Mouse (Mus musculus): ENCODE results near the gene Gdf3. TPM values are rescaled to one million over a fixed set of nuclear protein-coding genes. Genes with fewer than 3 reads are reported as not detected.

Gene Gdf3
- polyA plus RNA-seq, 1 experiment from 2014 or later, result not detected

DNA sequence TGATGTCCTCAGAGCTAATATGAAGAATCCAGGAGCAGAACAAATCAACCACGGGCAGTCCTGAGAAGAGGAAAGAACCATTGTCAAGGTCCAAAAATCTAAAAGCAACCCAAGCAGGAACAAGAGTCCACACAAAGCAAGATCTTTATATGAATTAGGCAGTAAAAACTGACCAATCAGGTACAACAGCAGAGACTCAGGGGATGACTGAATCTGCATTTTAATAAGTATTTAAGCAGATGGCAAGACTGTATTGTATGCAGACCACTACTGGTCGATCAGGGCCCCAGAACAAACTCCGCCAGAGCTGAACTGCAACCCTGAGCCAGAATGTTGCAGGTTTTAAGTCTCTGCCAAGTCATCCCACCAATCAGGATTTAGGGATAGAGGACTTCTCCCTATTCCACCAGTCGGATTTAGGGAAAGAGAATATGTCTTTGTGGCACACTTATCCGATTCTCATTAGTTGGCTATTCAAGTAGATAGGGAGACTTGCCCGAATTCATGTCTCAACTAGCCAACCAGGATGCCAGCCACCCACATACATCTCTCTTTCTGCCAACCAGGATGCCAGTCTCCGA lies 9.7 kb downstream of the Gdf3 start:
- TF ChIP-seq CTCF (IDR thresholded peaks at IDR 0.05; ENCODE audit: low read depth), result no peak

DNA sequence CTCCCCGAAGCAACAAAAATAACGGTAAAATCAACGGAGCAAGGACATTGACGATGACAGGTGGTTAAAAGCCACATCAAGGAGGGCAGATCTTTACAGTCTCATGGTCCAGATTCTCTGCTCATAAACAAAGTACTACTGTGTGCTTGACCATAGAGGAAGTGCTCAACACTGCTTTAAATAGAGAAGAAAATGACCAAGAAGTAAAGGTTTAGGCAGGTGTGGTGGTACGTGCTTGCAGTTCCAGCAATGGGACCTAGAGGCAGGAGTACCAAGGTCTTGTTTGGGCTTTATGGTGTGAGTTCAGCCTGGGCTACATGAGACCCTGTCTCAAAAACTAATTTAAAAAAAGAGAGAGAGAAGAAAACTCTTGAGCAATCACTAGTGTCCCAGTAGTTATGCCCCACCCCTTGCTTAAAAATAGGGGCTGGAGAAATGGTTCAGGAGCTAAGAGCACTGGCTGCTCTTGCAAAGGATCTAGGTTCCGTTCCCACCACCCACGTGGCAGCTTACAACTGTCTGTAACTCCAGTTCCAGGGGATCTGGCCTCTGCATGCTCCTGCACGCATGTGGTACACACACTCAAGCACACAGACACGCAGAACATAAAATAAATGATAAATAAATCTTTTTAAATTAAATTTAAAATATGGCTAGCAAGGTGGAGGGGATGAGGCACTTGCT lies 10.7 kb downstream of the Gdf3 start:
- H3K27ac ChIP-seq (ENCODE audit: low read depth), result no peak overlapping the region
- DNase-seq (no peak), ATAC-seq (ENCODE audit: insufficient read depth) (no peak)
- no peaks in the 10 kb centered on the region for H3K27me3 ChIP-seq (ENCODE audit: insufficient read depth, low read length)
- no peak overlapping the region for H3K9ac ChIP-seq
- no peak overlapping the region for H3K4me2 ChIP-seq
- no peaks in the 10 kb centered on the region for H3K36me3 ChIP-seq (ENCODE audit: insufficient read depth)
- WGBS, result 91% methylated on average over 9 of the region's 9 CpGs
- TF ChIP-seq CTCF (IDR thresholded peaks at IDR 0.05; ENCODE audit: low read depth), result no peak
- no peaks in the 10 kb centered on the region for H3K9me3 ChIP-seq (ENCODE audit: low read depth, low read length)
- no peak overlapping the region for H3K4me3 ChIP-seq (ENCODE audit: low read depth, low read length)
- H3K4me1 ChIP-seq (ENCODE audit: insufficient read depth), result no peaks in the 10 kb centered on the region

More for the DNA sequence above, 9.7 kb downstream of the Gdf3 start:
- H3K4me2 ChIP-seq, result no peak overlapping the region
- H3K4me3 ChIP-seq (ENCODE audit: low read depth, low read length), result no peak overlapping the region
- H3K9ac ChIP-seq, result no peak overlapping the region
- no peaks in the 10 kb centered on the region for H3K4me1 ChIP-seq (ENCODE audit: insufficient read depth)
- 78% methylated on average over 7 of the region's 7 CpGs for WGBS
- no peaks in the 10 kb centered on the region for H3K9me3 ChIP-seq (ENCODE audit: low read depth, low read length)
- H3K36me3 ChIP-seq (ENCODE audit: insufficient read depth), result no peaks in the 10 kb centered on the region
- ATAC-seq (ENCODE audit: insufficient read depth) (no peak), DNase-seq (no peak)
- H3K27me3 ChIP-seq (ENCODE audit: insufficient read depth, low read length), result no peaks in the 10 kb centered on the region
- H3K27ac ChIP-seq (ENCODE audit: low read depth), result no peak overlapping the region

DNA sequence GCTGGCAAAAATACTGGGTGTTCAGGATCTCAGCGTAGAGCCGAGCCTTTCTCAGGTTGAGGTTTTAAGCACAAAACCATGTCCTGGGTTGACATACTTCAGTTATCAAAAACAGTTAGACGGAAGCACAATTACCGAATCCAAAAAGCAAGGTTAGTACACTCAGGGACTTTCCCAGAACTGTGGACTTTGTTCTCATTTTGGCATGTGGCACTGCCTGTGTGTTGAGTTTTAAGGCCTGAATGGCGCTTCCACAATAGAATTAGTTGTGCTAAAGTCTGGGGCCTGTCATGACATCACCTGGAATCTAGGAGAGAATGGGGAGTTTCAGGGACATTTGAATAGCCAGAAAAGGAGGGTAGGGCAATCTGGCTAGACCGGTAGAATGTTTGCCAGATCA lies 11.5 kb downstream of the Gdf3 start:
- no peak for TF ChIP-seq CTCF (IDR thresholded peaks at IDR 0.05; ENCODE audit: low read depth)
- Histone ChIP-seq H3K4me2 (no peak overlapping the region), H3K9me3 (ENCODE audit: low read depth, low read length) (no peaks in the 10 kb centered on the region), H3K27me3 (ENCODE audit: insufficient read depth, low read length) (no peaks in the 10 kb centered on the region), H3K4me3 (ENCODE audit: low read depth, low read length) (no peak overlapping the region), H3K27ac (ENCODE audit: low read depth) (no peak overlapping the region), H3K36me3 (ENCODE audit: insufficient read depth) (no peaks in the 10 kb centered on the region), H3K9ac (no peak overlapping the region), H3K4me1 (ENCODE audit: insufficient read depth) (no peaks in the 10 kb centered on the region)
- DNase-seq (no peak), ATAC-seq (ENCODE audit: insufficient read depth) (no peak)
- WGBS, result 83% methylated on average over 6 of the region's 6 CpGs

- no peak for DNase-seq
- Histone ChIP-seq H3K27me3 (ENCODE audit: insufficient read depth, low read length) (no peaks in the 10 kb centered on the region), H3K4me3 (ENCODE audit: low read depth, low read length) (no peak overlapping the region), H3K4me2 (no peak overlapping the region), H3K27ac (ENCODE audit: low read depth) (no peak overlapping the region), H3K9ac (no peak overlapping the region), H3K9me3 (ENCODE audit: low read depth, low read length) (no peaks in the 10 kb centered on the region), H3K36me3 (ENCODE audit: insufficient read depth) (no peaks in the 10 kb centered on the region), H3K4me1 (ENCODE audit: insufficient read depth) (no peaks in the 10 kb centered on the region)
- no peak for TF ChIP-seq CTCF (IDR thresholded peaks at IDR 0.05; ENCODE audit: low read depth)
- 88% methylated on average over 4 of the region's 4 CpGs for WGBS
- ATAC-seq (ENCODE audit: insufficient read depth), result no peak
Measured at GRCm38 (mm10) chr6:122598014-122598413, 11.9 kb downstream of the Gdf3 start.

DNA sequence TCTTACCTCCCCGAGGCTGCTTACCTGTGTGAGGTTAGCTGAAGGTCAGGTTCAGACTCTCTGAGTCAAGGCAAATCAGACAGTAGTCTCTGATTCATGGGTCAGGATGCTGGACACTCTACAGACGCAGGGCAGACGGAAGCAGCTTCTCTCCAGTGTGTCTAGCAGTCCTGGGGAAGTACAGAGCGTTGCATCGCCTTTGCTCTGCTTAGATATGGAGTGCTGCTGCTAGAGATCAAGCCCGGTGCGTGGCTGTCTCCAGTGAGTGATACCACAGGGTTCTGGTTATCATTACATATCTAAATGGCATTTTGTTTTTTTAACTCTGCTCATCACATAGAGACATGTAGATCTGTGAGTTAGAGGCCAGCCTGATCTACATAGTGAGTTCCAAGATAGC lies 13.3 kb downstream of the Gdf3 start:
- no peak for TF ChIP-seq CTCF (IDR thresholded peaks at IDR 0.05; ENCODE audit: low read depth)
- Histone ChIP-seq H3K9me3 (ENCODE audit: low read depth, low read length) (no peaks in the 10 kb centered on the region), H3K4me1 (ENCODE audit: insufficient read depth) (no peaks in the 10 kb centered on the region), H3K27me3 (ENCODE audit: insufficient read depth, low read length) (no peaks in the 10 kb centered on the region), H3K4me2 (no peak overlapping the region), H3K36me3 (ENCODE audit: insufficient read depth) (no peaks in the 10 kb centered on the region), H3K4me3 (ENCODE audit: low read depth, low read length) (no peak overlapping the region), H3K9ac (no peak overlapping the region), H3K27ac (ENCODE audit: low read depth) (no peak overlapping the region)
- DNase-seq (no peak), ATAC-seq (ENCODE audit: insufficient read depth) (no peak)
- WGBS, result 73% methylated on average over 7 of the region's 7 CpGs

GRCm38 (mm10) chr6:122595637-122596036 lies 14.2 kb downstream of the Gdf3 start:
- DNase-seq (peak; percentile 68), ATAC-seq (ENCODE audit: insufficient read depth) (peak; percentile 49; the same call in 1 of the 2 replicates)
- Histone ChIP-seq H3K9me3 (ENCODE audit: low read depth, low read length) (no peaks in the 10 kb centered on the region), H3K27ac (ENCODE audit: low read depth) (no peak overlapping the region), H3K4me3 (ENCODE audit: low read depth, low read length) (no peak overlapping the region), H3K4me2 (no peak overlapping the region), H3K36me3 (ENCODE audit: insufficient read depth) (no peaks in the 10 kb centered on the region), H3K27me3 (ENCODE audit: insufficient read depth, low read length) (no peaks in the 10 kb centered on the region), H3K4me1 (ENCODE audit: insufficient read depth) (no peaks in the 10 kb centered on the region), H3K9ac (no peak overlapping the region)
- WGBS, result 25% methylated on average over 7 of the region's 7 CpGs
- TF ChIP-seq CTCF (IDR thresholded peaks at IDR 0.05; ENCODE audit: low read depth), result peak; percentile 47

- no peaks in the 10 kb centered on the region for H3K27me3 ChIP-seq (ENCODE audit: insufficient read depth, low read length)
- no peak overlapping the region for H3K4me2 ChIP-seq
- ATAC-seq (ENCODE audit: insufficient read depth) (no peak), DNase-seq (no peak)
- no peak overlapping the region for H3K4me3 ChIP-seq (ENCODE audit: low read depth, low read length)
- WGBS, result 86% methylated on average over 2 of the region's 2 CpGs
- no peak overlapping the region for H3K27ac ChIP-seq (ENCODE audit: low read depth)
- H3K36me3 ChIP-seq (ENCODE audit: insufficient read depth), result no peaks in the 10 kb centered on the region
- no peaks in the 10 kb centered on the region for H3K4me1 ChIP-seq (ENCODE audit: insufficient read depth)
- no peaks in the 10 kb centered on the region for H3K9me3 ChIP-seq (ENCODE audit: low read depth, low read length)
- no peak overlapping the region for H3K9ac ChIP-seq
- TF ChIP-seq CTCF (IDR thresholded peaks at IDR 0.05; ENCODE audit: low read depth), result no peak
Measured at GRCm38 (mm10) chr6:122592905-122593304, 17.0 kb downstream of the Gdf3 start.
